Mouse (Mus musculus) embryo, embryonic 10 days (tissue): ENCODE results near the gene Dgat2l6.

Source experiments
- DNase-seq: peaks from one replicate; pipeline ENCODE4 v3.0.0-alpha.2; 2015; ENCODE audit warnings: low spot score

Gene Dgat2l6

GRCm38 (mm10) chrX:100524471-100524870 lies at the start of gene Dgat2l6:
TSS of gene Dgat2l6 (plus strand) at chrX:100524838.
- no peak for DNase-seq

DNA sequence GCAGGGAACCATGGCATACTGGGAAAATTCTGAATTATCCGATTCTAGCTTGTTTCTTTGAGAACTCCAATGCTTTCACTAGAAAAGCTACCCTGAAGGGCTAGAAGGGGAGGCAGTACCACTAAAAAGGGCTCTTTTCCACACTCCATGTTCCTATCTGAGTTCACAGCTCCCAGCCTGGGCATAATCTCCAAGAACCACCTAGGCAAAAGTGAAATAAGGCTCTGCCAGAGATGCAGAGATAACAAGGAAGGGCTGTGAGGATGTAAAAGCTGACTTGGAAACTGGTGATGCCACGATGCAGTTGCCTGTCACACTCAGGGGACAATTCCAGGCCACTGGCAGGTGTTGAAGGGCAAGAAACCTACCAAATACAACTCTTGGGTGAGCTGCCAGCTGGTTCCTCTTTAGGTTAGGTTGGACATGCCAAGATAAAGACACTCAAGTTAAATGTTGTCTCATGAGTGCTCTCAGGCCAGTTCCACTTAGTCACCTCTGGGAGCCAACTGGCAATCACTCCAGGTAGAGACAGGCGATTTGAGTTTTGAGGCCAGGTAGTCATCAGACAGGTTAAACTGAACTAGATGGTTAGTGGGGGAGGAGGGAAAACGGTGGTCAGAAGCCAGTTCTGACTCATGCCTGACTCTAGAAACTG lies 48.9 kb upstream of the Dgat2l6 start:
- no peak for DNase-seq

- DNase-seq, result peak; percentile 70
These were observed 44.3 kb upstream of the Dgat2l6 start for GRCm38 (mm10) chrX:100480317-100480716.

GRCm38 (mm10) chrX:100493500-100494067 lies 31.1 kb upstream of the Dgat2l6 start:
- no peak for DNase-seq

DNA sequence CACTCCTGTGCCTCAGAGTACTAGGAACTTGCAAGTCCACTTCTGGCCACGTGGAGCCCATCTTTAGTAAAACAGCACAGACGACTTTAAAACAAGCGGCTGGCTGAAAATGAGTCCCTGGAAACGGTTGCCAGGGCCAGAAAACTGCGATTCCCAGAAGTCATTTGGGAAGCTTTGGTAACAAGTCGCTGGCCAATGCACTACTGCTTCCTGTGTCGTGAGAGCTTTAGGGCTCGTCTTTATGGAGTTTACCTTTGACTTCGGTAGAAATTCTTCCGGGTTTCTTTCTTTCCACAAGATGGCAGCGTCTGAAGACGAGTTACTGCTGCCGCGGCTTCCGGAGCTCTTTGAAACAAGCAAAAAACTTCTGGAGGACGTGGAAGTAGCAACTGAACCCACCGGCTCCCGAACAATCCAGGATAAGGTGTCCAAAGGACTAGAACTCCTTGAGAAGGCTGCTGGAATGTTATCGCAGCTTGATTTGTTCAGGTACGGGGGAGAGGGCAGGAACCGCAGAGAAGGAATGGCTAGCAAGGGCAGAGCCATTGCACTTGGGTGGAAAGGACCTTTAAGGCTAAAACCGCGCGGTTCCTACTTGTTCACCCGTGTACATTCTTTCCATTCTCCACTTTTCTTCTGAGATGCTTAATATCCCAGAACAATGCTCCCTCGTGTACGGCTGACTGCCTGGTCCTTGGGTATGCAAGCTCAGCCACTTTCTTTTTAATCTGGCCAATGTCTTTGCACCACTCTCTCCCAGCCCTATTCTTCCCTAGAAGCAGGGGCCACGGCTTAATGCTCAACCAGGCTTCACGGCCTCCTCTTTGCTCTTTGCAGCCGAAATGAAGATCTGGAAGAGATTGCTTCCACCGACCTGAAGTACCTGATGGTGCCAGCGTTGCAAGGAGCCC lies 30.3 kb upstream of the Dgat2l6 start, which contains the start of gene Igbp1:
Gene Igbp1, plus strand, starts transcription at position 224 of the 911 bp plus-strand sequence.
- DNase-seq, result peak; percentile 85

DNA sequence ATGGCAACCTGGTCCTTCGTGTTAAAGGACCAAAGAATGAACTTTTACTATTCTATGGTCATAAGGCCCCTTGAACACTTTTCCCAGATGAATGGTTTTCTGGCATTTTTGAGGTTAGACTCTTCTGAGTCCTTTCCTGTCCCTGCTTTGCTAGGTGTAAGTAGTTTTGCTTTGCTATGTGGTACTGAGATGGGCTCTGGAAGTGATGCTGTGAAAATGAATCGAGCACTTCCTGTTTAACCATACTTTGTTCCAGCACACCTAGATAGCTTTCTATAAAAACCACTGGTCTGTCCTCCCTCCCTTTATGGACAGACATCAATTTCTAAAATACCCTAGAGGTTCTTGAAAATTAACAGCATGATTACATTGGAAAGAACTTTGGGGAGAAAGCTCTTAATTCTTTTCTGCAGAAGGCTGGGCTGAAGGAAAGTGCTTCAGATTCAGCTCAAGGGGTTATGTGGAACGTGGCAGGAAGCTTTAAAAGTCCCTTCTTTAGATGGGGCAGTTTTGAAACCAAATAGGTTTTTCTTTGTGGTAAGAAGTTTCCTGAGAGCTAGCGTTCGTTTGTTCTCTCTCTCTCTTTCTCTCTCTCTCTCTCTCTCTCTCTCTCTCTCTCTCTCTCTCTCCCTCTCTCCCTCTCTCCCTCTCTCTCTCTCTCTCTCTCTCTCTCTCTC lies 20.3 kb upstream of the Dgat2l6 start:
- DNase-seq, result no peak

- DNase-seq, result no peak
These were observed 16.5 kb upstream of the Dgat2l6 start for GRCm38 (mm10) chrX:100508164-100508563.

DNA sequence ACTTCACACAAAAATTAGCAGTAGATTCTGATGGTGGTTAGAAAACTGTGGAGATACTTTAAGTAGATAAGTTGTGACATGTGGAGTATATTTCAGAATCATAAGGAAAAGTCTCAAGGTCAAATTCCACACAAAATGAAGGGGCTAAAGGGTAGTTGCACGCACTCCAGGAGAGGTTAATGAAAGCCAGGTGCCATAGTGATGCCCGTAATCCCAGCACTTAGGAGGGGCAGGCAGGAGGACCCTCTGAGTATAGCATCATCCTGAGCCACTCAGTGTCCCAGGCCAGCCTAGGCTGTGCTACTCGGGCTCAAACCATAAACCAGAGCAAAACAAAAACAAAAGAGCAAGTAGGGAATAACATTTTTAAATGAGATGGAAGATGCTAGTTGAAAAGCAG lies 14.7 kb upstream of the Dgat2l6 start:
- DNase-seq, result peak; percentile 9

DNA sequence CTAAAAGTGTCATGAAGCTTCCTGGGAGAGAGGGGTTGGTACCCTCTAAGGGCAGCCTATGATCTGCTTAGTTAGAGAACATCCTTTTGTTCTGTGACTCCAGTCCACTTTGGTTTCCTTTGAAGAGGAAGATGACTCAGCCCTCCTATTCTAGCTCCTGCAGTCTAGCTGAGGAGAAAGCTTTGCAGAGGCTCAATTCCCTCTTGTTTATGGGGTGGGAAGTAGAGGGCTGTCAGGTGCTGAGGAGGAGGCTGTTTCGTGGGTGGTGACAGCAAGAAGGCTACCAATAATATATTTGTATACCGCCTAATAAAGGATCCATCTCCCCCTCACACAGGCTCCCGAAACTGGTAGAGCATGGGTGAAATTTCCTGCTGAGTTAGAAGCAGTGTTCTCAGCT lies 8.0 kb upstream of the Dgat2l6 start:
- DNase-seq, result no peak

- DNase-seq, result no peak
These were observed 7.0 kb upstream of the Dgat2l6 start for GRCm38 (mm10) chrX:100517626-100518025.

DNA sequence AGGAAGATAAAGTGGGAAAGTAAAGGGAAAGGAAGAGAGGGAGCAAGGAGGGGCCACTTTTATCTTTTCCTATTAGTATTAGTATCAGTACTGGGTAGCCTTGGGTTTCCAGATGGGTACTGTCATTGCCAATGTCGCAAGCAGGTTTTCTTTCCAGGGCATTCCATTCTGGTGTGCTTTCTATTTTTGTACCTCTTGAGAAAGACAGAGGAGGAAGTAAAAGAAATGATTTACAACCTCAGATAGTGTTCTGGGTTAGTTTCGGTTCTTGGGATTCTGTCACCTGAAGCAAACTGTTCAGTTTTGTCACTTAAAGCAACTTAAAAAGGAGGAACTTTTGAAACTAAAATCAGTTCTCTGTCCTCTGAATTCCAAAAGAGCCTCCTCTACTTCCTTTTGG lies 6.1 kb upstream of the Dgat2l6 start:
- no peak for DNase-seq

- no peak for DNase-seq
These were observed 31.4 kb downstream of the Dgat2l6 start for GRCm38 (mm10) chrX:100556026-100556425.

GRCm38 (mm10) chrX:100565696-100566095 lies 41.1 kb downstream of the Dgat2l6 start:
- no peak for DNase-seq

DNA sequence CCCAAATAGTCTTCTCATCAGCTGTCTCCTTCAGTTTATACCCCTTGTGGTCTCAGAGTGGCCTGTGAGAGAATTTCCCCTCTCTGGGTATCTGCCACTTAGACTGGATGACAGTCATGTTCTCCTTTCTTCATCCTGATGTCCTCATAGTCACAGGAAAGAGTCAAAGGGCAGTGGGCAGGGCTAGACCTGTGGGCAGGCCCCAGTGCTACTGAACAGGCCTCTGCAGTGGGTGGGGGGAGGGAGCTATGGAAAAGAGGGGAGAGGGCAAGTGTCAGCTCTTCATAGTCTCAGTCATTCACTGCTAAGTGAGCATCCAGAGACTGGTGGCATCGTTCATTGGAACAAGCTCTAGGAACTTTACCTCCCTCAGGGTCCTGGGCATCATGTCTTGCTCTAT lies 47.3 kb downstream of the Dgat2l6 start, which contains the start of gene Awat1:
Gene Awat1, plus strand, starts transcription at position 301 of the 400 bp plus-strand sequence.
- no peak for DNase-seq

DNA sequence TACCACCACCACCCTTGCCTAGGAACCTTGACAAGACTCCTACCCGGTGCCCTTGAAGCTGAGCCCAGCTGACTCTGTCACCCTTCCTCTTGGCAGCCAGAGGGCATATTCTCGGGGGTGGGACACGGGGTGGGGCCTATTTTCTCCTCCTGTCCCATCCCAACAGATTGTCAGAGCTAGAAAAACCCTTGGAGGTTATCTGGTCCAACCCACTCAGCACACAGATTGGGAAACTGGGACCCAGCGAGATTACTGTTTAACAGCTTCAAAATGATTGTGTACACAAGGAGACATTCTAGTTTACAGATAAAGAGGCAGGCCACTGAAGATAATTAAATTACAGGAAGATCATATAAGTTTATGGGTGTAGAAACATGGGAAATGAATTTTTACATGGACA lies 70.2 kb downstream of the Dgat2l6 start, which contains the start of gene P2ry4:
Gene P2ry4, minus strand, starts transcription at position 79 of the 400 bp plus-strand sequence.
- no peak for DNase-seq
